Mouse (Mus musculus) bone marrow macrophage, adult 2 months (primary cell): ENCODE results near the gene Kcnk3.

Experiments used
- CTCF ChIP-seq: IDR thresholded peaks from 2 replicates; pipeline ENCODE4 v1.5.1; 2012; ENCODE audit warnings: low read depth, mild to moderate bottlenecking, low read length, moderate library complexity
- POLR2A ChIP-seq: IDR thresholded peaks from 2 replicates; pipeline ENCODE4 v1.6.1; 2012; ENCODE audit warnings: mild to moderate bottlenecking, low read depth, low read length, borderline replicate concordance

GRCm38 (mm10) chr5:30660813-30661212 lies 72.8 kb downstream of the Kcnk3 start:
- TF ChIP-seq CTCF (no peak), POLR2A (no peak)
